Mouse (Mus musculus): ENCODE data around the gene Grik5.

- TF ChIP-seq POLR2A (IDR thresholded peaks at IDR 0.05; ENCODE audit: borderline replicate concordance, low read depth, low read length) (no peak), CTCF (IDR thresholded peaks at IDR 0.05; ENCODE audit: low read depth, low read length) (peak; percentile 100)
Observed at GRCm38 (mm10) chr7:25105411-25106160, 33.4 kb upstream of the Grik5 start.

All from bone marrow macrophage, adult 2 months (primary cell).